Mouse (Mus musculus): ENCODE measurements around the gene Zfp212.
"Not testable (repeated sequence)": the region's sequence is repeated elsewhere in the genome, so short reads cannot be mapped to it uniquely, and the experiment has no call there.

Gene Zfp212

DNA sequence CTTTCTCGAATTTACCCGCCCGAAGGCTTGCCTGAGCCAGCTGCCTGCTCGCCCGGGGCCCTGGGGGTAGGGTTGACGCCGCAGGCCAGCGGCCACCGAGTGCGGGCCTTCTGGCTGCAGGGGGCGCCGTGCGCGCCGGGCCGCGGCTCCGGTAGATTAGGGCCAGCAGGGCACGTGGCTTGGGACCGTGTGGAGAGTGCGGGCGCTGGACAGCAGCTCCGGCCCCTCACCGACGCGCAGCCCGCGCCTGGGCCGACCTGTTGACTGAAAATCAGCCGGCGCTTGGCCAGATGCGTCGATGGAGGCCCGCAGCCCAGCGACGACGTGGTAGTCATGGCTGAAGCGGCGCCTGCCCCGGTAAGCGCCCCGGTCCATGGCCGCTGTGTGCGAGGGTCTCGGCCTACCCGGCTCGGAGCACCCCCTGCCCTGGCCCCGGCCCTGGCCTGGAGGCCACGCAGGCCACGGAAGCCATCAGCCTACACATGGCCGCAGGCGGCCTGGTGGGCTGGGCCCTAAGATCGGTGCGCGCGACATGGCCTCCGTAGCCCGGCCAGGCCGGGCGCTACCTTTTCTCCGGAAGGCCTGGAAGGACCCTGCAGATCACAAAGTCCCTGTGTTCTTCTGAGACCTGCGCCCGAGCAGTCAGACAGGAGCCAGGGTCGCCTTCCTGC lies 22.9 kb downstream of the Zfp212 start:
- DNase-seq, result peak; percentile 74 to 82

DNA sequence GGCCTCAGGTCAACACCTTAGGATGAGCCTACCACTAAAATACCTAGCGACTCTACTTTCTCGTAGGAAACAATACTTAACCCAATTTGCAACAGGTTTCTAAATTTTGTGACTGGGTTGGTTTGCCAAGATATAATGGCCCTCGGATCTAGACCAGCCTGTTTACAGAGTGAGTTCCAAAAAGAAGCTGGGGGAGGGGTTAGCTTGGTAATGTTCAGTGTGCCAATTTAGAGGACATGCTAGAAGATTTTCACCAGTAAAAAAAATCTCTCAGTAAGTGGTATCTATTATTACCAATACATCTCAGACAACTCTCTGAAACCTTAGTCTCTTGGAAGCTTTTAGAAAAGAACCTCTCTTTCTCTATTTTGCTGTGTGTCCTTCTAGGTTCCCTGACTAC lies 23.4 kb downstream of the Zfp212 start:
- DNase-seq, result no peak

DNA sequence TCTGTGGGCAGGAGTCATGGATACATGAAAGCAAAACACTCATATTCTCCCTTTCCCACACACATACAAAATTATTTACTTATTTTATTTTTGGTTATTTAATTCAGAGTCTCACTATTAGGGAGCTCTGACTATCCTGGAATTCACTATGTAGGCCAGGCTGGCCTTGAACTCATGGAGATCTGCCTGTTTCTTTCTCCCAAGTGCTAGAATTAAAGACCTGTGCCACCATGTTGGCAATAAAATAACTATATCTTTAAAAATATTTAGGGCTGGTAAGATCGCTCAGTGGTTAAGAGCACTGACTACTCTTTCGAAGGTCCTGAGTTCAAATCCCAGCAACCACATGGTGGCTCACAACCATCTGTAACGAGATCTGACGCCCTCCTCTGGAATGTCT lies 27.1 kb downstream of the Zfp212 start:
- no peak for DNase-seq

DNA sequence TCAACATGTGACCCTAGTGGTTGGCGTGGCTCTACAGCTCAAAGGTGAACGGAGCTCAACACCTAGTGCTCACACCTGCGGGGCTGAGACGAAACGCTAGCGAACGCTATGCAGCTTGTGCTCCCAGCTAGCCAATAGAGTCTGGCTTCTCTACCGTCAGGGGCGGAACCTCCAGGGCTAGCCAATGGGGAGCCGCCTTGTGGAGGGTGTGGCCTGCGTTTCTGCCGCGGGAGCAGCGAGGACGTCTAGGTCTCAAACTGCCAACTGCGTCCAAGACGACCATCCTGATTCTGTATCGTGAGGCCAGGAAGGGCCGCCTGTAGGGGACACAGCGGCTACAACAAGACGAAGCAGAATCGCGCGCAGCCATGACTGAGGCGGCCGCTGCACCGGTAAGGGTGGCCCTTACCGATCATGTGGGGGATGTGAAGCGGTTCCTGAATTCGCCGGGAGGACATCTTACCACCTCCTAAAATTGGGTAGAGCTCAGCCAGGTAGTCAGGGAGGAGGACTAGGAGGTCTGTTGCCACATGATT lies 33.0 kb downstream of the Zfp212 start, which contains the start of gene Zfp956:
Gene Zfp956 (plus strand): TSS at position 200 of the 536 bp plus-strand sequence.
- peak; percentile 96 to 97 for DNase-seq

DNA sequence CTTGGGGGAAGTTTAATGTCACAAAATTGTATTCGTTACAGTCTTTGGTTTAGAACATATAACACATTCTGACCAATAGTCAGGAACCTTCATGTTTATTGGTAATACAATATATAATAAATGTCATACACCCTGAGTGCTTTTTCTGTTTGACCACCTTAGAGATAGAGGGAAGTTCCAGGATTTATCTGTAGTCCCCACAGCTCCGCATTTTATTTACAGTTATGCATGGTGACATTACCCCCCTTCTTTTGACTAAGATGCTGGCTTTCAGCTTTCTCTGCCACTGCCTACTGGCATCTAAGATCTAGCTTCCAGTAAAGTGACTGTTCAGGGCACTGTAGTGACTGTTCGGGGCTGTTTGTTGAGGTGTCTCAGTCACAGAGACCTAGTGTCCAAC lies 34.1 kb downstream of the Zfp212 start:
- no peak for DNase-seq

DNA sequence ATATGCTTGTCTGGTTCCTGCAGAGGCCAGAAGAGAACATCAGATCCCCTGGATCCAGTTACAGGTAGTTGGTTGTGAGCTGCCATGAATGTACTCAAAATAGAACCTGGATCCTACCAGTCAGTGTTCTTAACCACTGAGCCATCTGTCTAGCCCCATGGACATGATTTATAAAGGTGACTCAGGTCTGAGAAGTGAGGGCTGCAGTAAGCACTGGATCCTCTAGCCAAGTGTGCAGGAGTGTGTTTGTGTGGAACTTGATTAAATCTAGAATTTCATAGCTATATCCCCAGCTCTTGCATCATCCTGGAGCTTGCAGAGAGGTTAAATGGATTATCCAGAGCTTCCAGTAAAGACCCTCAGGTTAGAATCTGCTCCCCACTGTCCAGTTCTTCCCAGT lies 37.5 kb downstream of the Zfp212 start:
- DNase-seq, result no peak

DNA sequence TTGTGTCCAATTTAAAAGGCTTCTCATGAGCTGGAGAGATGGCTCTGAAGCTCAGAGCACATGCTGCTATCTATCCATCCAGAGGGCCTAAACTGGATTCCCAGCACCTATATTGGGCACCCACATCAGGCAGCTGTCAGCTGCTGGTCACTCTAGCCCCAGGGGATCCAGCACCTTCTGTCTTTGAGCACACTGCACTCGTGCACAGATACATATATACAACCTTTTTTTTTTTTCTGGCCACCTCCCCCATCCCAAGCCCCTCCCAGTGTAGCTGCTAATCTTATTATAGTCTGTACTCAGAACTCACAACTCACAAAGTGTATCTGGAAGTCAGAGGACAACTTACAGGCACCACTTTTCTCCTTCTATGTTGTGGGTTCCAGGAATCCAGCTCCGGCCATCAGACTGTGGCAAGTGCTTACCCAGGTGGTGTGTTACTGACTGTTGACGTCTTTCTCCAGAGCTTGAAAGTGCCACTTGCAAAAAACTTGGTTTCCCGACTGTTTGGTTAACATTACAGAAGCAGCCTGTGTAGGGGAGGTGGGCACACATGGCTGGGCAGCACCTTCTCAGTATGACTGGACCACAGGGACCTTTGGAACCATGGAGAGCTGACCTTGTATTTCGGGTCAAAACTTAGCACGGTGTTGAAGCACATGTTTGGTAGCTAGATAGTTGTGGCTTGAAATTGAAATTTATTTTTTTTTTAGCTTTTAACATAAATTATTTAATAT lies 40.6 kb downstream of the Zfp212 start:
- no peak for DNase-seq

DNA sequence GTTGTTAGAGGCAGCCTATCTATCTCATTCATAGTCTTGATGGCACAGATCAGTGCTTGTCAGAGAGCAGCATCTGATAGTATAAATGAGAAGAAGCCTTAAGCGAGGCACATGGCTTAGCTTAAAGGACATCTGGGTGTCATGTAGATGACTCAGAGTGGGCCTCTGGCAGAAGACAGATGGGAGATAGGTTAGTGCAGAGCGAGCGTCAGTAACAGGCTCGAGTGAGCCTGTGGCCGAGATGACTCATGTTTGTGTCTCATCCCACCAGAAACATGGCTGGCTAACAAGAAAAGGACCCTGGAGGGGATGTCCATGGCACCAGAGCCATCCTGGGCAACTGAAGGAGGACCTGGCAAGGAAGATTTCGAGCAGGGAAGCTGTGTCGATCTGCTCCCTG lies 42.8 kb downstream of the Zfp212 start:
- no peak for DNase-seq

DNA sequence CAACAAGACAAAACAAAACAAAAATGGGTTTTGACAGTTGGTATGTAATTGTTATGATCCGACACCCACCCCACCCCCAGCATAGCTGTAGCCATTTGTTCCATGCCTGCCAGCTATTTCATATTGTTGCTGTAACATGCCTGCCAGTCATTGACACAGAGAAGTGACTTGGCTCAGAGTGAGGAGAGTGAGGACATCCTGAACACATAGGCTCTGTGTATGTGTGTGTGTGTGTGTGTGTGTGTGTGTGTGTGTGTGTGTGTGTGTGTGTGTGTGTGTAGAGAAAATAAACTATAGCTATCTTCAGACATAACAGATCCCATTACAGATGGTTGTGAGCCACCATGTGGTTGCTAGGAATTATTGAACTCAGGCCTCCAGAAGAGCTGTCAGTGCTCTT lies 47.9 kb downstream of the Zfp212 start:
- DNase-seq, result not testable (repeated sequence)

DNA sequence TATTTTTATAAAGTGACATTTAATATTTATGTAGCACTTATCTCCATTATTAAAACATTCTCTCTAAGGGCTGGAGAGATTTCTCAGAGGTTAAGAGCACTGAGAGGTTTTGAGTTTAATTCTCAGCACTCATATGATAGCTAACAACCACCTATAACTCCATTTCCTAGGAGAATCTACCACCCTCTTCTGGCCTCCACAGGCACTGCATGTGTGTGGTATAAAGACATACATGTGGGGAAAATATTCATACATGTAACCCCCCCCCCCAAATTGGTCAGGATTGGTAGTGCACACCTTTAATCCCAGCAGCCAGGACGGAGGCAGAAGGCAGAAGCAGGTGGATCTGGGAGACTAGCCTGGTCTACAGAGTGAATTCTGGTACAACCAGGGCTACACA lies 54.3 kb downstream of the Zfp212 start:
- no peak for DNase-seq

DNA sequence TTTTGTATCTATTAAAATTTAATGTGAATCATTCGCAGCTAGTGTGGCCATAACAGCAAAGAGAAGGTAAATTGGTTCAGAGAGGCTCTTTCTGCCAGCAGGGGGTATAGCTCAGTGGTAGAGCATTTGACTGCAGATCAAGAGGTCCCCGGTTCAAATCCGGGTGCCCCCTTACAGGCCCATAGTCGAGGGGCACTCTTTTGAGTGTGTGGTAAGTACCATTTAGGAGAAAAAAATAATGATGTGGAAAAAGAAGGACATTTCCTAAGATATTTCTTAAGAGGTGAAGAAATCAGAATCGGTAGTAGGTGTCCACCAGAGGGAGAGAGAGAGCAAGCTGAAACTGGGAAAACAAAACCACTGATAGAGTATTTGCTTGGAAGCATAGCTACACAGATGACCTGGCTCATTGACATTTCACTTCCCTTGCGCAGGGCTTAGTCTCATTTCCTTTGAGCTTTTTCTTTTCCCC lies 58.7 kb downstream of the Zfp212 start:
- DNase-seq, result peak; percentile 80 to 85

Measured in cerebellum, postnatal 25 days (tissue).